Mouse (Mus musculus) midbrain, embryonic 12.5 days (tissue): Measurements from ENCODE around the gene Tnnc1. TPM values are rescaled to one million over a fixed set of nuclear protein-coding genes. Genes with fewer than 3 reads are reported as not detected.

Source experiments
- ATAC-seq: fragments of 200-750 bp; cut with Nextera tagmentation; 2 replicates; pipeline ENCODE4 v1.8.0; 2017; ENCODE audit warnings: low read depth, moderate TSS enrichment, moderate library complexity; ENCODE audit not compliant: low FRiP score
- H3K27ac ChIP-seq: fragments of 300-500 bp; sonication (generic); replicated peaks from 2 replicates; pipeline ENCODE4 v1.5.1; 2016; ENCODE audit warnings: mild to moderate bottlenecking
- H3K27me3 ChIP-seq: fragments of 300-500 bp; sonication (generic); 2 replicates; pipeline ENCODE4 v1.6.1; 2016; ENCODE audit warnings: mild to moderate bottlenecking
- H3K36me3 ChIP-seq: fragments of 300-500 bp; sonication (generic); 2 replicates; pipeline ENCODE4 v1.6.1; 2016
- H3K4me1 ChIP-seq: fragments of 300-500 bp; sonication (generic); 2 replicates; pipeline ENCODE4 v1.6.1; 2016
- H3K4me2 ChIP-seq: fragments of 300-500 bp; sonication (generic); replicated peaks from 2 replicates; pipeline ENCODE4 v1.6.1; 2016; ENCODE audit warnings: mild to moderate bottlenecking, moderate library complexity
- H3K4me3 ChIP-seq: fragments of 300-500 bp; sonication (generic); 2 replicates; pipeline ENCODE4 v1.5.1; 2016; ENCODE audit warnings: mild to moderate bottlenecking
- H3K9ac ChIP-seq: fragments of 300-500 bp; sonication (generic); replicated peaks from 2 replicates; pipeline ENCODE4 v1.6.1; 2016; ENCODE audit warnings: mild to moderate bottlenecking, moderate library complexity
- H3K9me3 ChIP-seq: fragments of 300-500 bp; sonication (generic); 2 replicates; pipeline ENCODE4 v1.6.1; 2016; ENCODE audit warnings: mild to moderate bottlenecking
- WGBS: fragments of 180-500 bp; shearing (Covaris S2); methylation state at CpG from one replicate; pipeline ENCODE4 v1.1.7; 2016; 5-methylcytosine and 5-hydroxymethylcytosine counted together
- polyA plus RNA-seq: library from polyadenylated mRNA; unstranded; fragments of >200 nt; fragmentation: Nextera tagmentation; extraction: Ambion mirVana; gene quantifications from 2 replicates; pipeline ENCODE4 v1.2.1, GENCODE M21; 2016

The Tnnc1 gene
- 1.9 and 3.0 TPM in 2 replicates for polyA plus RNA-seq

GRCm38 (mm10) chr14:31208084-31208483 is at the start of gene Tnnc1:
Gene Tnnc1, plus strand, starts transcription at chr14:31208312.
- Histone ChIP-seq H3K9ac (peak within 1 kb of the TSS; percentile 51; the same call in 1 of the 2 replicates), H3K4me1 (peaks cover 23% of the 10 kb centered on the region), H3K27ac (peak within 1 kb of the TSS; percentile 83; the same call in 1 of the 2 replicates), H3K9me3 (no peaks in the 10 kb centered on the region), H3K4me3 (peak within 1 kb of the TSS; percentile 81), H3K4me2 (peak within 1 kb of the TSS; percentile 98), H3K36me3 (peaks cover 14% of the 10 kb centered on the region), H3K27me3 (no peaks in the 10 kb centered on the region)
- no peak for ATAC-seq
- WGBS = 74% methylated on average over 2 of the region's 2 CpGs

- no peaks in the 10 kb centered on the region for H3K4me1 ChIP-seq
- no peak for ATAC-seq
- H3K9ac ChIP-seq = no peak overlapping the region
- H3K27me3 ChIP-seq = no peaks in the 10 kb centered on the region
- 84% methylated on average over 27 of the region's 27 CpGs for WGBS
- no peaks in the 10 kb centered on the region for H3K9me3 ChIP-seq
- no peak overlapping the region for H3K4me2 ChIP-seq
- H3K27ac ChIP-seq = no peak overlapping the region
- H3K36me3 ChIP-seq = no peaks in the 10 kb centered on the region
- H3K4me3 ChIP-seq = no peak overlapping the region
Observed at GRCm38 (mm10) chr14:31160196-31161150, 47.6 kb upstream of the Tnnc1 start.

GRCm38 (mm10) chr14:31161191-31161590 is 46.9 kb upstream of the Tnnc1 start:
- Histone ChIP-seq H3K4me3 (no peak overlapping the region), H3K4me2 (no peak overlapping the region), H3K27ac (no peak overlapping the region), H3K4me1 (0 out of 2 replicates have a peak, but pooled peaks cover 1% of the 10 kb centered on the region), H3K36me3 (no peaks in the 10 kb centered on the region), H3K9me3 (no peaks in the 10 kb centered on the region), H3K9ac (no peak overlapping the region), H3K27me3 (no peaks in the 10 kb centered on the region)
- 88% methylated on average over 7 of the region's 7 CpGs for WGBS
- no peak for ATAC-seq

- Histone ChIP-seq H3K4me2 (no peak overlapping the region), H3K36me3 (no peaks in the 10 kb centered on the region), H3K27ac (no peak overlapping the region), H3K9ac (no peak overlapping the region), H3K27me3 (no peaks in the 10 kb centered on the region), H3K4me1 (0 out of 2 replicates have a peak, but pooled peaks cover 4% of the 10 kb centered on the region), H3K4me3 (no peak overlapping the region), H3K9me3 (no peaks in the 10 kb centered on the region)
- WGBS = 63% methylated on average over 10 of the region's 10 CpGs
- ATAC-seq = no peak
Observed at GRCm38 (mm10) chr14:31161638-31162037, 46.5 kb upstream of the Tnnc1 start.

GRCm38 (mm10) chr14:31164067-31164466 is 44.0 kb upstream of the Tnnc1 start:
- no peak overlapping the region for H3K9ac ChIP-seq
- no peak overlapping the region for H3K4me2 ChIP-seq
- ATAC-seq = no peak
- WGBS = 83% methylated on average over 8 of the region's 8 CpGs
- no peaks in the 10 kb centered on the region for H3K36me3 ChIP-seq
- no peaks in the 10 kb centered on the region for H3K27me3 ChIP-seq
- H3K4me1 ChIP-seq = 0 out of 2 replicates have a peak, but pooled peaks cover 4% of the 10 kb centered on the region
- no peaks in the 10 kb centered on the region for H3K9me3 ChIP-seq
- no peak overlapping the region for H3K27ac ChIP-seq
- no peak overlapping the region for H3K4me3 ChIP-seq

- ATAC-seq = no peak
- Histone ChIP-seq H3K9me3 (no peaks in the 10 kb centered on the region), H3K4me3 (no peak overlapping the region), H3K4me2 (no peak overlapping the region), H3K27ac (no peak overlapping the region), H3K9ac (no peak overlapping the region), H3K27me3 (no peaks in the 10 kb centered on the region), H3K4me1 (0 out of 2 replicates have a peak, but pooled peaks cover 4% of the 10 kb centered on the region), H3K36me3 (peaks cover 5% of the 10 kb centered on the region)
- 61% methylated on average over 2 of the region's 2 CpGs for WGBS
Observed at GRCm38 (mm10) chr14:31165010-31165409, 43.1 kb upstream of the Tnnc1 start.

GRCm38 (mm10) chr14:31165458-31165857 is 42.7 kb upstream of the Tnnc1 start:
- no peak overlapping the region for H3K9ac ChIP-seq
- peaks cover 10% of the 10 kb centered on the region for H3K36me3 ChIP-seq
- ATAC-seq = no peak
- H3K4me3 ChIP-seq = no peak overlapping the region
- H3K27ac ChIP-seq = no peak overlapping the region
- H3K27me3 ChIP-seq = no peaks in the 10 kb centered on the region
- WGBS = 55% methylated on average over 7 of the region's 7 CpGs
- no peak overlapping the region for H3K4me2 ChIP-seq
- H3K9me3 ChIP-seq = no peaks in the 10 kb centered on the region
- 0 out of 2 replicates have a peak, but pooled peaks cover 4% of the 10 kb centered on the region for H3K4me1 ChIP-seq

GRCm38 (mm10) chr14:31165991-31166630 is 42.0 kb upstream of the Tnnc1 start:
- no peak overlapping the region for H3K4me2 ChIP-seq
- H3K9me3 ChIP-seq = no peaks in the 10 kb centered on the region
- H3K9ac ChIP-seq = no peak overlapping the region
- WGBS = 75% methylated on average over 10 of the region's 10 CpGs
- peaks cover 16% of the 10 kb centered on the region for H3K36me3 ChIP-seq
- no peak overlapping the region for H3K4me3 ChIP-seq
- H3K27me3 ChIP-seq = no peaks in the 10 kb centered on the region
- 0 out of 2 replicates have a peak overlapping the region, but pooled peaks have one; percentile 4 for H3K27ac ChIP-seq
- H3K4me1 ChIP-seq = 0 out of 2 replicates have a peak, but pooled peaks cover 4% of the 10 kb centered on the region
- no peak for ATAC-seq

GRCm38 (mm10) chr14:31166827-31167226 is 41.3 kb upstream of the Tnnc1 start:
- Histone ChIP-seq H3K27ac (0 out of 2 replicates have a peak overlapping the region, but pooled peaks have one; percentile 4), H3K9me3 (no peaks in the 10 kb centered on the region), H3K9ac (no peak overlapping the region), H3K4me2 (no peak overlapping the region), H3K4me1 (0 out of 2 replicates have a peak, but pooled peaks cover 4% of the 10 kb centered on the region), H3K27me3 (no peaks in the 10 kb centered on the region), H3K36me3 (peaks cover 24% of the 10 kb centered on the region), H3K4me3 (no peak overlapping the region)
- 73% methylated on average over 9 of the region's 9 CpGs for WGBS
- no peak for ATAC-seq

GRCm38 (mm10) chr14:31168425-31168824 is 39.7 kb upstream of the Tnnc1 start, which contains the start of gene Stab1:
Gene Stab1, minus strand, starts transcription at chr14:31168641.
- Histone ChIP-seq H3K4me2 (no peak within 1 kb of the TSS), H3K9me3 (no peaks in the 10 kb centered on the region), H3K9ac (peak within 1 kb of the TSS; percentile 17; the same call in 1 of the 2 replicates), H3K27me3 (no peaks in the 10 kb centered on the region), H3K4me3 (no peak within 1 kb of the TSS), H3K27ac (no peak within 1 kb of the TSS; the same call in 1 of the 2 replicates), H3K4me1 (0 out of 2 replicates have a peak, but pooled peaks cover 4% of the 10 kb centered on the region), H3K36me3 (peaks cover 39% of the 10 kb centered on the region)
- ATAC-seq = no peak
- 59% methylated on average over 10 of the region's 10 CpGs for WGBS

- Histone ChIP-seq H3K9me3 (no peaks in the 10 kb centered on the region), H3K4me1 (0 out of 2 replicates have a peak, but pooled peaks cover 4% of the 10 kb centered on the region), H3K9ac (no peak overlapping the region), H3K4me2 (no peak overlapping the region), H3K4me3 (no peak overlapping the region), H3K27me3 (no peaks in the 10 kb centered on the region), H3K36me3 (peaks cover 50% of the 10 kb centered on the region), H3K27ac (no peak overlapping the region)
- 78% methylated on average over 6 of the region's 6 CpGs for WGBS
- ATAC-seq = no peak
Observed at GRCm38 (mm10) chr14:31169508-31169907, 38.6 kb upstream of the Tnnc1 start.
